Mouse (Mus musculus): ENCODE measurements around the gene Lims1. TPM values are rescaled to one million over a fixed set of nuclear protein-coding genes. Genes with fewer than 3 reads are reported as not detected.

Gene Lims1
- polyA plus RNA-seq, 1 experiment from 2014 or later, result 89.9 TPM

DNA sequence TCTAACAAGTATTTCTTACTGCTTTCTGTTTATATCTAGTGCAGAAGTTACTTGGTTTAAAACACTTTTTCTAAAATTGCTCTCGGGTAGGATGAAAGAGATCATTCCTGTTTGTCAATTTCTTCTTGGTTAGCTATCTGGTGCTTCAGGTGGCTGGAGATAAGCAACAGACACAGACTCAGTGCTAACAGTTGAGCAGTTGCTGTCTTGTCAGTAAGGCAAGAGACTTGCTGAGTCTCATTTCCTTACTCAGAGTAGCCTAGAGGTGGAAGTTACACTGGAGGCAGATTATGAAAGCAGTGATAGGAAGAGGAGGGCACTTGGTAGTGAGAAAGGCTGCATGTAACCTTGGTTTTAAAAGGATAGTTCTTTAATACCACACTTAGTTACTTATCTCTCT, 128.9 kb downstream of the Lims1 start:
- ATAC-seq (ENCODE audit: low FRiP score), result no peak
- no peaks in the 10 kb centered on the region for H3K4me1 ChIP-seq (replicated peaks; ENCODE audit: control insufficient read depth, insufficient read depth, low read length)
- no peak overlapping the region for H3K27ac ChIP-seq (ENCODE audit: low read depth, low read length)
- peaks cover 5% of the 10 kb centered on the region for H3K36me3 ChIP-seq (ENCODE audit: control insufficient read depth, insufficient read depth, low read length)
- 93% methylated on average over 1 of the region's 1 CpGs for WGBS
- no peak overlapping the region for H3K4me3 ChIP-seq (ENCODE audit: low read depth, low read length)
- H3K4me2 ChIP-seq (replicated peaks; ENCODE audit: low read depth, low read length), result no peak overlapping the region
- no peak overlapping the region for H3K9ac ChIP-seq (ENCODE audit: low read depth, low read length)
- H3K27me3 ChIP-seq (ENCODE audit: control insufficient read depth, insufficient read depth, low read length), result no peaks in the 10 kb centered on the region
- no peaks in the 10 kb centered on the region for H3K9me3 ChIP-seq (ENCODE audit: control insufficient read depth, low read length)
- no peak for DNase-seq (ENCODE audit: low spot score)

GRCm38 (mm10) chr10:58459896-58460295, 136.6 kb downstream of the Lims1 start:
- Histone ChIP-seq H3K4me3 (ENCODE audit: low read depth, low read length) (no peak overlapping the region), H3K27ac (ENCODE audit: low read depth, low read length) (no peak overlapping the region), H3K9ac (ENCODE audit: low read depth, low read length) (no peak overlapping the region), H3K36me3 (ENCODE audit: control insufficient read depth, insufficient read depth, low read length) (no peaks in the 10 kb centered on the region), H3K4me1 (replicated peaks; ENCODE audit: control insufficient read depth, insufficient read depth, low read length) (no peaks in the 10 kb centered on the region), H3K4me2 (replicated peaks; ENCODE audit: low read depth, low read length) (no peak overlapping the region), H3K9me3 (ENCODE audit: control insufficient read depth, low read length) (no peaks in the 10 kb centered on the region), H3K27me3 (ENCODE audit: control insufficient read depth, insufficient read depth, low read length) (no peaks in the 10 kb centered on the region)
- DNase-seq (ENCODE audit: low spot score) (no peak), ATAC-seq (ENCODE audit: low FRiP score) (no peak)
- 91% methylated on average over 1 of the region's 1 CpGs for WGBS

Other genes starting within 250 kb of the Lims1 start
- not detected in 2 replicates for gene AW822073, start 98.5 kb upstream of the Lims1 start, polyA plus RNA-seq (2014; fragmentation: Nextera tagmentation; extraction: Ambion mirVana)
- gene Duxf3, start 90.8 kb upstream of the Lims1 start, polyA plus RNA-seq (2014; fragmentation: Nextera tagmentation; extraction: Ambion mirVana), result not detected in 2 replicates
- not detected in 2 replicates for gene Gm4981, start 86.8 kb upstream of the Lims1 start, polyA plus RNA-seq (2014; fragmentation: Nextera tagmentation; extraction: Ambion mirVana)
- gene Gcc2, start 68.0 kb upstream of the Lims1 start, polyA plus RNA-seq (2014; fragmentation: Nextera tagmentation; extraction: Ambion mirVana), result 49.4 and 56.1 TPM in 2 replicates
- gene Ranbp2, start 123.5 kb downstream of the Lims1 start, polyA plus RNA-seq (2014; fragmentation: Nextera tagmentation; extraction: Ambion mirVana), result 33.6 and 48.2 TPM in 2 replicates
- 13.0 and 14.5 TPM in 2 replicates for gene Ccdc138, start 174.5 kb downstream of the Lims1 start, polyA plus RNA-seq (2014; fragmentation: Nextera tagmentation; extraction: Ambion mirVana)